Mouse (Mus musculus) cerebellum, adult 2 months (tissue): Measurements from ENCODE around the gene Acer1.

Experiments
- CTCF ChIP-seq: fragments of 200-500 bp; IDR thresholded peaks from 2 replicates; pipeline ENCODE4 v1.5.1; 2011; ENCODE audit warnings: low read depth, mild to moderate bottlenecking, control low read depth, low read length, moderate library complexity, borderline replicate concordance; ENCODE audit not compliant: insufficient read depth
- POLR2A ChIP-seq: fragments of 200-500 bp; IDR thresholded peaks from 2 replicates; pipeline ENCODE4 v1.6.1; 2011; ENCODE audit warnings: low read length, control low read depth, borderline replicate concordance; ENCODE audit not compliant: insufficient read depth

DNA sequence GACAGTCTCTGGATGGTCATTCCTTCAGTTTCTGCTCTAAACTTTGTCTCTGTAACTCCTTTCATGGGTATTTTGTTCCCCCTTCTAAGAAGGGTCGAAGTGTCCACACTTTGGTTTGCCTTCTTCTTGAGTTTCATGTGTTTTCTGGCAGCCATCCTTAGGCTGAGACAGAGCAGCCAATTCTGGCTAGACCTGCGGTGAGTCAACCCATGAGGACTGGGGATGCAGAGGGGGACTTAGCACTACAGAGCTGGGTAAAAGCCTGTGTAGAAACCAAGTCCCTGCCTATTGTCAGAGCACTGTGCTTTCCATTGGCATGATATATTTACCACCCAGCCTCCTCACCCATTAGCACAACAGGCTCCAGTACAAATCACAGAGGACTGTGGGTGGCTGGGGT lies 64.8 kb downstream of the Acer1 start:
- no peak for TF ChIP-seq POLR2A
- no peak for TF ChIP-seq CTCF
